Mouse (Mus musculus): ENCODE results near the gene Phf23.

The Phf23 gene

DNA sequence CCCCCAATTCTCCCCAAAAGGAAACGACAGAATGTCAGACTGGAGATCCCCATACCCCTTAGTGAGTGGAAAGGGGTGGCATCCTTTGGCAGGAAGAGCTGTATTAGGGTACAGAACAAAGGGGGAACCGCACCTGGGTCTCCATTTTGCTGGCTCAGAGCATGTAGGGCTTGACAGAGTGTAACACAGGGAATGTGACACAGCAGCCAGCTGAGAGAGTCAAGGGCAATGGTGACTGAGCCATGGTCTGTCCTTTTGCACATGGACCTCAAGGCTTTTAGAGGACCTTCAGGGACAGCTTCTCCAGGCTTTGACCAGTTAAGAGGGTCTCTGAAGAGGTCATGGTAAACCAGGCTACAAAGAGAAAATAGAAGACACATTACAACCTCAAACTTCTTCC, 20.7 kb upstream of the Phf23 start:
- no peak for DNase-seq

DNA sequence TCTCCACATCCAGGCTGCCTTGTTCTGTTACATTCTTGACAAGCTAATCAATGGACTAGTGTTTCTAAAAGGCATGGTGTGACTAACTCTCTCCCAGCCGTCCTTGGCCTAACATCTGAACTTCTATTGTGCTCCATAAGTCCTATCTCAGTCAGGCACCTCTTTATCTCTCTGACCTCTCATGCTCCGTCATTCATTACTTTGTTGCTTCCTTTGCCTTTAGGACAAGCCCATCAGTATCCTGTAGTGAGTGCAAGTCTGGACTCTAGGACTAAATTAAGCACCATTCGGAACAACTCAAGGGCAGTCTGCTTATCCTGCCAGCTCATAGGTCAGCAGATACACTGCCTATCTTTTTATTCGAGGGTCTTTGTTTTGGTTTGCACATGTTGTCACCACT, 19.3 kb upstream of the Phf23 start:
- DNase-seq, result no peak

GRCm38 (mm10) chr11:69979827-69980195, 15.8 kb upstream of the Phf23 start:
- no peak for DNase-seq

DNA sequence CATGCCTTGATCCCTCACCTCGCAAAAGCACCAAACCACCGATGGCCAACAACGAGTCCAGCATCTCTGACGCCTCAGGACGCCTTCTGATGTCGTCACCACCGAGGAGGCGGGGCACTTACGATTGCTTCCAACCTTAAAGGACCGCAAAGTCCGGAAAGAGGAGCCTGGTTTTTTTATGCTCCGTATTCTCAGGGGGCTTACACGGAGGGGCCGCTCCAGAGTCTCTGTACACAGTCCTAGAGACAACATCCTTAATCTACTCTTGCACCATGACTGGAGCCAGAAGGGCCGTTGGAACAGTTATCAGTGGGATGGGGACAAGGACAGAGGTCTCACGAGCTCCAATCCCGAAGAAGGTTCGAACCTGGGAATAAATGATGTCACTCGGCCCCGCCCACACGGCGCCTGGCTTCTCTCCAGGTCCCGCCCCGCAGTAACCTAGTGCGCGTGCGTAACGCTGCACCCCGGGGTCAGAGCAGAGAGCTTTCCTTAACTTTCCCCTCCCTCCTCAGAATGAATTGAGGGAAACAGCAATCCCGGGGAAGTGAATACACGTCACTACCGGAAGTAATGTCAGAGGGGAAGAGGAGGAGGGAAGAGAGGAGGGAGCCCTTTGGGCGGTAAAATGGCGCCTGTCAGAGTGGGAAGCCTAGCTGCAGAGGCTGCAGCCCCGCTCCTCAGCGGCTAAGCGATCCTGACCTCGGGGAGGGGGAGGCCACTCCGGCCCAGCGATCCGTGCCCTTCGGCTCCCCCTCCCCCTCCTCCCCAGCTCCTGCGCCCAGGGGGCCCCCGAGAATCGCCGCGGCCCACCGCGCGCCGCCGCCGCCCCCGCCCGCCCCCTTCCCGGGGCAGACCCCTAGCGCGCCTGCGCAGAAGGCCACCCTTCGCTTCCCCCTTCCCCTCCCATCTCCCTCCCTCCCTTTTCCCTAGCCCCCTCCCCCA, 15.1 kb upstream of the Phf23 start:
- DNase-seq, result peak; percentile 93 to 99

DNA sequence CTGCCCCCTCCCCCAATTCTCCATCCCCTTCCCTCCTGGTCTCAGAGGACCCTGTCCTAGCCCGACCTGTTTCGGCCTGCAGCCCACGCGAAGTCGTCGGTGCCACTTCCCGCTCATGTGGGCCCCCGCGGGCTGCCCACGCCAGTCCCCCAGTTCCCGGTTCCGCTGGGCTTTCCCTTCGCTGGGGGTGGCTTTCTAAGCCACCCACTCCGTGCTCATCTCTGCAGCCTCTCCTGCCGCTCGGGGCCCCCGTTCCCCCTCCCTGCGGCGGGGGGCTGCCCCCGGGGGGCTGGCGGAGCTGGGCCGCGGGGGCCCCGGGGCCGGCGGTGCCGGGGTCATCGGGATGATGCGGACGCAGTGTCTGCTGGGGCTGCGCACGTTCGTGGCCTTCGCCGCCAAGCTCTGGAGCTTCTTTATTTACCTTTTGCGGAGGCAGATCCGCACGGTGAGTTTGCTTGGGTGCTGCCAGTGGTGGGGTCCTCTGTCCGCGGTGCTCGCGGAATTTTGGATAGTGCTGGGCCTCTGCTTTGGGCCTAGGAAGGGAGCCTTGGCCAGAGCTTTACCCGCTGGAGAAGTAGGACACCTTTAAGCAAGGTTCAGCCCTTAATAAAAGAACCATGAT, 14.3 kb upstream of the Phf23 start, which contains the start of gene Ctdnep1:
TSS of gene Ctdnep1 (plus strand) at position 16 of the 622 bp plus-strand sequence.
- DNase-seq, result peak; percentile 27 to 42

DNA sequence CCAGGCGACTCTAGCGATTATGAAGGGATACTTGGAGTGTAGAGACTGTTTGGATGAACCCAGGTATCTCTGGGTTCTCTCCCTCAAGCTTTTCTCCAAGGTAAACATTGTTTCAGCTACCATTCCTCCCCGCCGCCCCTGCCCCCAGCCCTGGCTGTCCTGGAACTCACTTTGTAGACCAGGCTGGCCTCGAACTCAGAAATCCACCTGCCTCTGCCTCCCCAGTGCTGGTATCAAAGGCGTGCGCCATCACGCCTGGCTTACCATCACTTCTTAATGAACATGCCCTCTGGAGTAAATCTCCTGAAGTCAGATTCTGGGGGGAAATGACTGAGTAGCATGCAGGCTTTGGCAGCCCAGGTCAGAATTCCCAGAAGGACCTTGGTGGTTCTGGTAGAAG, 13.4 kb upstream of the Phf23 start, which contains the start of gene Elp5:
TSS of gene Elp5 (minus strand) at position 293 of the 400 bp plus-strand sequence.
- peak in 1 of 2 experiments; percentile 13 for DNase-seq

DNA sequence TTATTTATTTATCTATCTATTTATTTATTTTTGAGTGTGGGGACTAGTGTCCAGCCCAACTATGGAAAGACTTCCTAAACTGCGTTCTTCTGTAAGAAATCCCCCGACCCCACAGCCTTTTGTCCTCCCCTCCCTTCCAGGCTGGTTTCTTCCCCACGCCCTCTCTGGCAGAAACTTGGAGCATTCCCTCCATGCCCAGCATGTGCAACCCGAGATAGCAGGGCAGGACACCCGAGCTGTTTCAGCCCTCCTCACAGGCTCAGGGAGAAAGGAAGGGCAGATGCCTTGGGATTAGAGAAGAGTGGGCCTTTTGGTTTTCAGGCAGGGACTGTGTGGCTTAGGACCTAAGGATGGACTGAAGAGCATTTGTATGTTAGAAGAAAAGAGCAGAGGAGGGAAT, 12.7 kb upstream of the Phf23 start:
- DNase-seq, result peak in 1 of 2 experiments; percentile 1

DNA sequence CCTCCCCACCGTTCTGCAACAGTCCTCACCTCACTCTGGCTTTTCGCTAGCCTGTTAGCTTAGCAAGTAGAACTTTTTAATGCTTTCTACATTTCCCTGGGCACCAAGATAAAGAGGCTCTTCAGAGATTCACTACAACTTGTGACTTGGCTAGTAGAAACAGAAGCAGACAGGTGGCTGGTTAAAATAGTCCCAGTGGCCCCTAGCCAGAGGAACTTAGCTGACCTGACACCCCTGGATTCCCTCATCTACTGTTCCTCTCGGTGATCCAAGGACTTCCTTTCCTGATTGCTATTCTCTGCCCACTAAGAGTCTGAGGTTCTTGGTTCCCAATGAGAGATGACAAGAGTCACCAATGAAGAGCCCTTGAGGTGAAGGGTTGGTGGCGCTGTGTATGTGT, 12.2 kb upstream of the Phf23 start:
- no peak for DNase-seq

DNA sequence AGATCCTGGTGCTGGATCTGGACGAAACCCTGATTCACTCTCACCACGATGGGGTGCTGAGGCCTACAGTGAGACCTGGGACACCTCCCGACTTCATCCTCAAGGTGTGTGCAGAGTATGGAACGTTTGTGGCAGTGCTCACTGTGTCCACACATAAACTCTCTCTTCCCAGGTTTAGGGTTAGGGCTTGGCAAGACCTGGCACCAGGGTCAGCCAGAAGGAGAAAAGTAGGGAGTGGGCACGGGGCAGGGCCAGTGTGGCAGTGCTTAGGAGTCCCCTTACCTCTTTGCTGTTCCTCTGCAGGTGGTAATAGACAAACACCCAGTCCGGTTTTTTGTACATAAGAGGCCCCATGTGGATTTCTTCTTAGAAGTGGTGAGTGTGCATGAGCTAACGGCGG, 11.1 kb upstream of the Phf23 start:
- no peak for DNase-seq

- no peak for DNase-seq
These were observed 5.6 kb upstream of the Phf23 start for GRCm38 (mm10) chr11:69989949-69990348.

DNA sequence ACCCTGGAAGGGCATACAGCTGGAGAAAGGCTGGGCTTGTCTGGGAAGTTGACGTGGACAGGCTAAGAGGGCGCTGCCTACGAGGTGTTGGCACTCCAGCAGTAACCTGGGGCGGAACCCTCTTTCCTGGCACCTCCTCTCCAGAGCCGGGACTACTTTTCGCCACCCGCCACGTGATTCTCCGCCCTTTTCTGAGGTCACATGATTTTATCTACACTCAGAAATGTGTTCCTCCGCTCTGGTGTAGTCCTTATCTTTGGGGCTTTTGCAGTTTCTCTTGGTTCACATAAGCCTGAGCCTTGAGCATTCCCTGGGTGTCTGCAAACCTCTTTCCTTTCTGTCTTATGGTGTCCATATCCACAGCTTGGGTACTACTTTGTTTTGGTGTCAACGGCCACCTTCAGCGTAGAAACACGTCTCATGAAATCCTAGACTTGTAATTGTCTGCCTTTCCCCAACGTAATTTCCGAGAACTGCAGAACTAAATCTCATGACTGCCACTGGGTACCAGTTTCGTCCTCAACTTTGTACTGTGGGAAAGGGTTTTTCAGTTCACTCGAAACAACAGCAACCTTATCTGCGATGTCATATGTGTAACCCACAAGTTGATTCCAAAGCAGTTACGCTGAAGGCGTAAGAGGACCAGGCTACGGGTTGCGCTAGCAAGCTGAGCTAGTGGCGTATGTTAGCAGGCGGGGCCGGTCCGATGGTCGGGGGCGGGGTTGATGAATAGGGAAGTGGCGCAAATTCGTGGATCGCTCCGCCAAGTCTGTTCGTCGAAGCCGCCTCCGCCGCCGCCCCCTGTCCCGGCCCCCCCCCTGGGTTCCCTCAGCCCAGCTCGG, 4.5 kb upstream of the Phf23 start, which contains the start of gene Gabarap:
TSS of gene Gabarap (plus strand) at position 294 of the 842 bp plus-strand sequence.
- DNase-seq, result peak; percentile 95

DNA sequence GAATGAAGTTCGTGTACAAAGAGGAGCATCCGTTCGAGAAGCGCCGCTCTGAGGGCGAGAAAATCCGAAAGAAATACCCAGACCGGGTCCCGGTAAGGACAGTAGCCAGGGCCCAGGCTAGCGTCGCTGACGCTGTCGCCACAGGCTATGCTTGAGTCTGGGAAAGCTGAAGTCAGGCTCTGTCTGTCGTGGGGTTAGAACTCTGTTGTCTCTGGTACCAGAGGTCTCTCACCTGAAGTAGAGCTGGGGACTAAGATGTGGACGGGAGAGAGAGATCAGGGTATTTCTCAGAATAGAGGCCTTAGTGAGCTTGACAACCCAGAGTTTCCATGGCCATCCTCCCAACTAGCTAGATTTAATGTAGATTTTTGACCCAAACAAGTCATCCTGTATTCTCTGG, 3.9 kb upstream of the Phf23 start:
- DNase-seq, result no peak

DNA sequence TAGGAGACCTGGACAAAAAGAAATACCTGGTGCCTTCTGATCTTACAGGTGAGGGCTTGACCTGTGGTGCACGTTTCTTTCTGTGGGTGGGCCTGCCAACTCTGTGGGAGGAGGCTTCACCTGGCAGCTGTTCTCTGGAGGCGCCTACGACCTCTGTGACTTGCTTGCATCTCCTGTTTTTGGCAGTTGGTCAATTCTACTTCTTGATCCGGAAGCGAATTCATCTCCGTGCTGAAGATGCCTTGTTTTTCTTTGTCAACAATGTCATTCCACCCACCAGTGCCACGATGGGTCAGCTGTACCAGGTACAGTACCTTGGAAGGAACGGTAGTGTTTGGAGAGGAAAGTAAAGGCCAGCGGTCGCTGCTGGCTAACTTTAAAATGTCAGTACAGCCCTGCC, 3.2 kb upstream of the Phf23 start:
- peak in 1 of 2 experiments; percentile 26 for DNase-seq

GRCm38 (mm10) chr11:69992932-69993331, 2.6 kb upstream of the Phf23 start:
- no peak for DNase-seq

DNA sequence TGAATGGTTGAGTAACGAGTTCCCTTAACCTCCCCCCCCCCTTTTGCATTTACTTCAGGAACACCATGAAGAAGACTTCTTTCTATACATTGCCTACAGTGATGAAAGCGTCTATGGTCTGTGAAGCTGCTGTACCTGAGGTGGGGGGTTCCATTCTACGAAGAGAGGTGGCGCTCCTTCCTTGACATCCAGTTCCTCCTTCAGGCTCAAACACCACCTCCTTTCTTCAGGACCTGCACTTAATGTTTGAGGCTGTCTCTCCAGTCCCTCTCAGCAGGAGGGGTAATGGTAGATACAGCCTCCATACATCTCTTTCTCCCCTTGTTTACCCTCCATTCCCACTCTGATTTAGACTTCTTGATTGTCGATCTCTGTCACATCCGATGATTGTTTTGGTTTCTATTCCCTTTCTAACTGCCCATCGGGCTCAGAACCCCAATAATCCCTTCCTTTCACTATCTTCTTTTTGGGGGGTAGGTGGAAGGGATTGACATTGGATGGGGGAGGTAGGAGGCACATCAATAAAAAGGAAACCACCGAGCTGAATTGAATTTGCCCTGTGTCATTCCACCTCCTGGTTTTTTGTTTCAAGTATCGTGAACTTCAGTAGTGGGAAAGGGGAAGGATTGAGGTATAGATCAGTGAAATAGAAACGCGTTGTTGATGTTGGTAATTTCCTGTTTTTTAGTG, 1.0 kb upstream of the Phf23 start:
- no peak for DNase-seq

DNA sequence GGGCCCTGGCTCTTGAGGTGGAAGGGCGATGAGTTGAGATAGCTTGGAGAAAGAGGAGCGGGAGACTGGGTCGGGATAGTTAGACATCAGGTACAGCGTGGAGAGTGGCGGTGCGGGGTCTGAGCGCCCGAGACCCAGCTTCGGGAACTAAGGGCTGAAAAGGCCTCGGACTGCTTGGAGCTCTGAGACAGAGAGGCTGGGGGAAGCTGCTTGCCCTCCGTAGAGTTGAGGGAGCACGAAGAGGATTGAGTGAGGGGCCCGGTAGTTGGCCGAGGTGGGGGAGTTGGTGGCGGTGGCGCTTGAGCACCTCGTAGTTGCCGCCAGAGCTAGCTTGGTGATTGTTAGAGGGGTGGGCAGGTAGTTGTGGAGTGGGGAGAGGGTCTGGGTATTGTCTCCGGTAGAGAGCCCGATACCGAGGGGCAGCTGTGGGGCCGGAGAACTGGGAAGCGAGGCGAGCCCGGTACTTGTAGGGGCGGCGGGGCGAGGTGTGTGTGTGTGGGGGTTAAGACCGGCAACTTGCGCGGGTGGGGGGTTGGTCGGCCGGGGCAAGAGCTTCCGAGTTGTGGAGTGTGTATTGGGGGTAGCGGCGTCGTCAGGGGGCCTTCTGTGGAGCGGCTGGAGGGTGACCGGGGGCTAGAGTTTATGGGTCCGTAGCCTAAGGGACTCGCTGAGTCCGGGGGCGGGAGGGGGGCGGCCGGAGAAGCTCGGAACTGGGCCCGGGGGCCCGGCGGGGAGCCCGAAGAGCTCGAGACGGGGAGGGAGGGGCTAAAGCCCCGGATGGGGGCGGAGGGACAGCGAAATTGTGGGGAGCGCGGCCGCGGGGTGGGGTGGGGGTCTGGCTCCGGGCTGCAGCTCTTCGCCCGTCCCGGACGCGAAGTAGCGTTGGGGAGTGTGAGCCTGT, 834 bp downstream of the Phf23 start:
- peak in 1 of 2 experiments; percentile 61 for DNase-seq

DNA sequence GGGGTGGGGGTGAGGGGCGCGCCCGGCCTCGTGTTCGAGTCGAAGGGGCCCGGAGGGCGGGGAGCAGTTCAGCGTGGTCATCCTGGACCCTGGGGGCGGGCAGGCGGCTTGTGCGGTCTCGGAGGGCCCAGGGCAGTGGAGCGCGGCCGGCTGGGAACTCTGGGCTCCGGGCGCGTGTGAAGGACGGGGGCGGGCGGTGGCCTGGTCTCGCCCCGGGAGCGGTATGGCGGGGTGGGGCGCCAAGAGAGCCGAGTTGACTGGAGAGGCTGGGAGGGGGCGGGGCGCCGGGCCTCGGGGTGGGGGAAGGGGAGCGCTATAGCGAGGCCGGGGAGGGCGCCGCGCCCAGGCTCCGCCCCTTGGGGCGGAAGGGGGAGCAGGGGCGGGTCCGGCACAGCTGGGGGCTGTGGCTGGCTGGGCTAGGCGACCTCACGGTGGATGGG, 1.5 kb downstream of the Phf23 start:
- DNase-seq, result peak; percentile 75 to 84

DNA sequence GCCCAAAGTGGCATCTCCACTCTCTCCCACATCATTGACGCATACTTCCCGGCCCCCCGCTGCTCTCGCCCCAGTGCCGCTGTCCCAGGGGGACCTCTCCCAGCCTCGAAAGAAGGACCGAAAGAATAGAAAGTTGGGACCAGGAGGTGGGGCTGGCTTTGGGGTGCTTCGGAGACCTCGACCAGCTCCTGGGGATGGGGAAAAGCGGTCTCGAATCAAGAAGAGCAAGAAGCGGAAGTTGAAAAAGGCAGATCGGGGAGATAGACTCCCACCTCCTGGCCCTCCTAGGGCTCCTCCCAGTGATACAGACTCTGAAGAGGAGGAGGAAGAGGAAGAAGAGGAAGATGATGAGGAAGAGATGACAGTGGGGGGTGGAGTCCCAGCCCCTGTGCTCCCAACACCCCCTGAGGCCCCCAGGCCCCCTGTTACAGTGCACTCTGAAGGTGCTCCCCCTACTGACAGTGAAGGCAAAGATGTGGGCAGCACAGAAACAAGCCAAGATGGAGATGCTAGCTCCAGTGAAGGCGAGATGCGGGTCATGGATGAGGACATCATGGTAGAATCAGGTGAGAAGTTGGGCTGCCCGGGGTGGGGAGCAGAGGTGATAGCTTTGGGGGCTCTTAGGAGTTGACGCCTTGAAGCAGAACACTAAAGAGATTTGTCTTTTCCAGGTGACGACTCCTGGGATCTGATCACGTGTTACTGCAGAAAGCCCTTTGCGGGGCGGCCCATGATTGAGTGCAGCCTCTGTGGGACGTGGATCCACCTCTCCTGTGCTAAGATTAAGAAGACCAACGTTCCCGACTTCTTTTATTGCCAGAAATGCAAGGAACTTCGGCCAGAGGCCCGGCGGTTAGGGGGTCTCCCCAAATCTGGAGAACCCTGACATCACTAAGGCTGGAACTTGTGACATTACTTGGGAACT, 3.3 kb downstream of the Phf23 start:
- DNase-seq, result peak in 1 of 2 experiments; percentile 43

- no peak for DNase-seq
These were observed 4.1 kb downstream of the Phf23 start for GRCm38 (mm10) chr11:69999666-70000065.

DNA sequence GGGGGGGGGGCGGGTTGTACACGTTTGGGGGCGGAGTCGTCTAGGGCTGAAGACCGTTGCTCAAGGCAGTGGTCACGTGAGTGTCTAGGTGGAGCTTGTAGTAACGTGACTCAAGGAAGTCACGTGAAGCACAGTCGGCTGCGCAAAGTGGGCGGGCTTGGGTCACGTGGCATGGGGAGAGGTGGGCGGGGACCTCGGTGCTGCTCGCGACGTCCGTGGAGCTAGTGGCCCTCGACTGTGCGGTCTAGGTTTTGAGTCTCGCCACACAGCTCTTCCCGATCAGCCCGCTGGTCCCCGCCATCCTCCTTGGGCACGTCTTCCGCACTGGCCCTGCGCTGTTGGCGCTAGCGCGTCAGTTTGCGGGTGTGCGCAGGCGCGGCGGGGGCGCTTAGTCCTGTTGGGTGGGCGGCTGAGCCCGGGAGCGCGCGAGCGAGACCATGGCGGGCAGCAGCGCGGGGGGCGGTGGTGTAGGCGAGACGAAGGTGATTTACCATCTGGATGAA, 4.9 kb downstream of the Phf23 start, which contains the start of gene Dvl2:
TSS of gene Dvl2 (plus strand) at position 200 of the 503 bp plus-strand sequence.
- DNase-seq, result peak; percentile 85 to 92

Data from cerebellum, adult 18-20 months (tissue).